Comparison of ENCODE assay signal across 35 mouse cellular contexts in genomic region chrX:169337559-169337958, GRCm38 (mm10).
"Had no signal": no experiment of that assay in that cellular context is flagged by ENCODE, and none has a peak within 500 bp of the region (broad histone marks: within the 10 kb centered on the region; RNA-seq: fewer than 3 reads in every experiment).

No protein-coding gene starts in this region.

- H3K36me3 ChIP-seq: heart, embryonic 10.5 days; heart, embryonic 12.5 days; heart, embryonic 13.5 days; heart, embryonic 15.5 days; hindbrain, embryonic 10.5 days; hindbrain, embryonic 12.5 days; hindbrain, embryonic 13.5 days; hindbrain, embryonic 15.5 days; intestine, embryonic 15.5 days; kidney, embryonic 15.5 days had no signal

- H3K27me3 ChIP-seq: heart, embryonic 12.5 days; heart, embryonic 13.5 days; heart, embryonic 15.5 days; intestine, embryonic 15.5 days had no signal

- H3K4me1 ChIP-seq: heart, embryonic 10.5 days; heart, embryonic 12.5 days; heart, embryonic 13.5 days; heart, embryonic 15.5 days; hindbrain, embryonic 10.5 days; hindbrain, embryonic 12.5 days; hindbrain, embryonic 13.5 days; hindbrain, embryonic 15.5 days; intestine, embryonic 15.5 days; kidney, embryonic 15.5 days had no signal

- H3K4me3 ChIP-seq: heart, embryonic 10.5 days; heart, embryonic 12.5 days; heart, embryonic 13.5 days; heart, embryonic 15.5 days; hindbrain, embryonic 10.5 days; hindbrain, embryonic 12.5 days; hindbrain, embryonic 13.5 days; hindbrain, embryonic 15.5 days; intestine, embryonic 15.5 days; kidney, embryonic 15.5 days; layer of hippocampus, adult 2 months; left cerebral cortex, adult 2 months had no signal

- H3K27ac ChIP-seq: heart, embryonic 10.5 days; heart, embryonic 13.5 days; heart, embryonic 15.5 days; hindbrain, embryonic 10.5 days; hindbrain, embryonic 12.5 days; hindbrain, embryonic 13.5 days; hindbrain, embryonic 14.5 days; hindbrain, embryonic 15.5 days; hindbrain, postnatal 0 days; intestine, embryonic 15.5 days; kidney, embryonic 15.5 days; kidney, postnatal 0 days; layer of hippocampus, adult 2 months; left cerebral cortex, adult 2 months had no signal

- DNase-seq: heart, postnatal 10 days; heart, postnatal 14 days; heart, postnatal 36 days; heart, postnatal 4 days; kidney, adult 11 months; kidney, adult 18-20 months; kidney, adult 2 months; kidney, adult 8-10 months; kidney, adult 9 months; kidney, postnatal 10 days; kidney, postnatal 14 days; kidney, postnatal 25 days; kidney, postnatal 36 days; kidney, postnatal 4 days; layer of hippocampus, adult 9-11 months; layer of hippocampus, postnatal 36 days had no signal

- ATAC-seq: hindbrain, embryonic 16.5 days; hindbrain, postnatal 0 days; inflammation-experienced regulatory T-cells, adult 6 months; intestine, embryonic 15.5 days; intestine, embryonic 16.5 days; intestine, postnatal 0 days had no signal

- H3K9me3 ChIP-seq: heart, embryonic 10.5 days; heart, embryonic 12.5 days; heart, embryonic 13.5 days; heart, embryonic 15.5 days; hindbrain, embryonic 10.5 days; hindbrain, embryonic 12.5 days; hindbrain, embryonic 13.5 days; hindbrain, embryonic 15.5 days; intestine, embryonic 15.5 days; kidney, embryonic 15.5 days had no signal

- H3K9ac ChIP-seq: heart, embryonic 12.5 days; heart, embryonic 13.5 days; heart, embryonic 15.5 days; hindbrain, embryonic 12.5 days; hindbrain, embryonic 13.5 days; hindbrain, embryonic 14.5 days; hindbrain, embryonic 15.5 days; intestine, embryonic 15.5 days; kidney, embryonic 15.5 days had no signal
